Mouse (Mus musculus): Measurements from ENCODE around the gene Evl.
A peak's percentile ranks its signal among the peaks of the same experiment; 100 is the strongest.
"Not testable (repeated sequence)": the region's sequence is repeated elsewhere in the genome, so short reads cannot be mapped to it uniquely, and the experiment has no call there.

The Evl gene

GRCm38 (mm10) chr12:108693592-108693991 is 139.1 kb downstream of the Evl start:
- no peak for DNase-seq (ENCODE audit: extremely low spot score, low spot score)

DNA sequence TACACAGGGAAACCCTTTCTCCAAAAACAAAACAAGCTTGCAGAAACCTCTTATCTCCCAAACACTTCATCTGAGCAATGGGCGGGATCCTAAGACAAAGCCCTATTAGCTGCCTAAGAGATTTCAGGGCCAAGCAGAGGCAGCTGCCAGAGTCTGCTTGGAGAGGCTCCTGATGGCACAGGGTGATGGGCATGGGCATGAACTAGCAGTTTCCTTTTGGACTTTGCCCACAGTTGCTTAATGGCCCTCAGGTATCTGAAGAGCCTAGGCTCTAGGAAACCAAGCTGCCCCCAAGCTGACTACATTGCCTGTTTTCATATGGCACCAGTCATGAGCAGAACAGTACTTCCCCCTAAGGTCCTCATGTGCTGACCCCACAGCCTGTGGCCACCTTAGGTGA is 139.7 kb downstream of the Evl start:
- DNase-seq (ENCODE audit: extremely low spot score, low spot score), result no peak

DNA sequence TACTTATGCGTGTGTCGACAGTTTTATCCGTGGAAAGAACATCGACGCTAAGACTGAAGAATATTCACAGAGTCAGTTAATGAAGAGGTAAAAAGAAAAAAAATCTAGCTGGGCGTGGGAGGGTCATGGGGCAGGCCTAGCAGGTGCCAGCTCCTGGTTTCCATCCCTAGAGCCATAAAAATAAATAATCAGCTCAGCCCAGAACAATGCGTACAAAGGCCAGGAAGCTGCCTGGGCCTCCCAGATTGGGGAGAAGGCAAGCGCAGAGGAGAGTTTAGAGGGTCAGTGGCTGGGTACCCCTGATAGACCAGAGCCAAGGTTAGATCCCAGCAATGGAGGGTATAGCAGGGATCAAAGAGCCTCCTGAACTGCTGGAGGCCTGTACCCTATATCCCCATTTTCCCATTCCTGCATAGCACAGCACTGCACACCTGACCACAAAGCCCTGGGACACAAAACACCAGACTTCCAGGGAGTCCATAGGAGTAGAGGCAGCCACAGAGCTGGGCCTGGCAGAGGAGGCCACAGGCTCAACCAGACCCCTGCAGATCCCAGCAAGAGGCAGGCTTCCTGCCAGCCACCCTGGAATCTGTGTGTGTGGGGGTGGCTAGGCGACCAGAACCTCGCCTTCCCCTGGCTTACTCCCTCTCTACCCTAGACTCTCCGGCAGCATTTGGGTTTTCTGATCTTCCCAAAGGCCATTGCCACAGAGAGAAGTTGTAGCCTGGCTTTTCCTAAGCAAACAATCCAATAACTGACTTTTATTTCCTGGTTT is 144.4 kb downstream of the Evl start:
- DNase-seq (ENCODE audit: extremely low spot score, low spot score), result no peak

GRCm38 (mm10) chr12:108699576-108699975 is 145.1 kb downstream of the Evl start:
- DNase-seq (ENCODE audit: extremely low spot score, low spot score), result no peak

DNA sequence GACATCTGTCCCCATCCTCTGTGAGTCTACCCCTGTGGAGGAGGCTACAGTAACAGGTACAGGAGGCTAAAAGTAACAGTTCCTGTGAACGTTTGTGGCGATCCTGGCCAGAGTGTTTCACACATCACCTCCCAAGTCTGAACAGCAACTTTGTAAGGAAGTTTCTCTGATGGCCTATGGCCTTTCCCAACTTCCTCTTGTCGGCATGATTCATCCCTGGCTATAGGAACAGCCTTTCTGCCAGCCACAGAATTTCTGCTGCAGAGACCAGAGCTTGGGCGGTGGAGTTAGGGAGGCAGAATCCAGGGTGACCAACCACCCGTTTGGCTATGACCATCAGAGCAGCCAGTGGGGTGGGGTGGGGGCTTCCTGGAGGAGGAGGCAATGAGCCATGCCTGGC is 145.5 kb downstream of the Evl start:
- no peak for DNase-seq (ENCODE audit: extremely low spot score, low spot score)

DNA sequence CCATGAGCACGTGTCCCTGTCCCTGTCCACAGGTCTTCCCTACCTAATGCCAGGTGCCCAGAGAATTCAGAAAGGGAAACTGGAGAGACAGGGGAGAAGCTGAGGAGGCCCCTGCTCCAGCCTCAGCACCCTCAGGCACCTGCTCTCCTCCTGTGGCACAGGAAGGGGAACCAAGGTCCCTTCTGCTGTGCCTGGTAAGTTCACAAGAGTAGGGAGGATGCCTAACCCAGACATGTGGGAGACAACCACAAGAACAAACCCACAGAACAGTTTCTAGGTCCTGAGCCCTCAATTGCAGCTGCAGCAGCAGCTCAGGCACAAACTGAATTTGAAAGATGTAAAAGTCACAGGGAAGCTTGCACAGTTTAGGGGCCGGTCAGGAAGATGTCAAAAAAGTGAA is 146.7 kb downstream of the Evl start:
- peak; percentile 12 for DNase-seq (ENCODE audit: extremely low spot score, low spot score)

GRCm38 (mm10) chr12:108702185-108702584 is 147.7 kb downstream of the Evl start, which contains the start of gene Degs2:
TSS of gene Degs2 (minus strand) at chr12:108702315.
- DNase-seq (ENCODE audit: extremely low spot score, low spot score), result no peak

DNA sequence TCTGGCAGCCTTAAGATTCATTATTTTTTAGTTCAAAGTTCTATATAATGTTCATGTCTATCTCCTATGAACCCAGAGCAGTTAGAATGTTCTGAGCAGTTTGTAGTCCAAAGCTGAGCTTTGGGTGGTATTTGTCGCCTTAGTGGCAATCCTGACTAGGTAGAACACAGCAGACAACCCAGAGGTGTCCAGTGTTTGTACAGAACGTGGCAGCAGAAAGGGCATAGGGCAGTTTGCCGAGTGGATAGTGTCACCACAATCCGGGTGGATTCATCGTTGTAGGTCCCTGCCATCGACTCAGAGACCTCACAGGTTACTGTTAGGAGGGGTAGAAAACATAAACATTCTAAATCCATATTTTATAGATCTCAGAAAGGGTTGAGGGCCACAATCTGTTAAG is 151.0 kb downstream of the Evl start:
- DNase-seq (ENCODE audit: extremely low spot score, low spot score), result no peak

DNA sequence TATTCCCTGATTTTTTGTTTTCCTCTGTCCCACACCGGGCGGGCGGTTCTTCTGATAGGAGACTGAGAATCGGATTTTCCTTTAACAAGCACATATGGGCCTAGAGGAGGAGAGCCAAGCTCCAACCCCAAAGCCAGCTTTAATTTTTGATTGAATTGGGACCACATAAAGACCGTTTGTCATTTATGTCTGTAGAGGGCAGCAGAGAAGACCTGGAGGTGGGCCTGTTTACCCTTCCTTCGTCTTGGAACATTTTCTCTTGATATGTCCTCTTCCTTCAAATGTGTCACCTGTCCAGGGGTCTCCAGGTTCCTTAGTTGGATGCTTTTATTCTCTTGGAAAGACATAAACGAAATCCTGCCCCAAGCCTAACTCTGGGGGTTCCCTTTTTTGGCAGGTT is 151.6 kb downstream of the Evl start:
- no peak for DNase-seq (ENCODE audit: extremely low spot score, low spot score)

DNA sequence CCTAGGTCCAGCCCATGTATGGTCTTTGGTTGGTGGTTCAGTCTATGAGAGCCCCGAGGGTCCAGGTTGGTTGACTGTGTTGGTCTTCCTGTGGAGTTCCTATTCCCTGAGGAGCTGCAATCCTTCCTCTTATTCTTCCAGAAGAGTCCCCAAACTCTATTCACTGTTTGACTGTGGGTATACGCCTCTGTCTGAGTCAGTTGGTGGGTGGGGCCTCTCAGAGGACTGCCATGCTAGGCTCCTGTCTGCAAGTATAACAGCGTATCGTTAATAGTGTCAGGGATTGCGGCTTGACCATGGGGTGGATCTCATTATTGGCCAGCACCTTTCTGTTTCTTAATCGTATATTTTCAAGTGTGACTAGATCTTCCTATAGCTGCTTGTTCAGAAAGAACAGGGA is 154.9 kb downstream of the Evl start:
- no peak for DNase-seq (ENCODE audit: extremely low spot score, low spot score)

DNA sequence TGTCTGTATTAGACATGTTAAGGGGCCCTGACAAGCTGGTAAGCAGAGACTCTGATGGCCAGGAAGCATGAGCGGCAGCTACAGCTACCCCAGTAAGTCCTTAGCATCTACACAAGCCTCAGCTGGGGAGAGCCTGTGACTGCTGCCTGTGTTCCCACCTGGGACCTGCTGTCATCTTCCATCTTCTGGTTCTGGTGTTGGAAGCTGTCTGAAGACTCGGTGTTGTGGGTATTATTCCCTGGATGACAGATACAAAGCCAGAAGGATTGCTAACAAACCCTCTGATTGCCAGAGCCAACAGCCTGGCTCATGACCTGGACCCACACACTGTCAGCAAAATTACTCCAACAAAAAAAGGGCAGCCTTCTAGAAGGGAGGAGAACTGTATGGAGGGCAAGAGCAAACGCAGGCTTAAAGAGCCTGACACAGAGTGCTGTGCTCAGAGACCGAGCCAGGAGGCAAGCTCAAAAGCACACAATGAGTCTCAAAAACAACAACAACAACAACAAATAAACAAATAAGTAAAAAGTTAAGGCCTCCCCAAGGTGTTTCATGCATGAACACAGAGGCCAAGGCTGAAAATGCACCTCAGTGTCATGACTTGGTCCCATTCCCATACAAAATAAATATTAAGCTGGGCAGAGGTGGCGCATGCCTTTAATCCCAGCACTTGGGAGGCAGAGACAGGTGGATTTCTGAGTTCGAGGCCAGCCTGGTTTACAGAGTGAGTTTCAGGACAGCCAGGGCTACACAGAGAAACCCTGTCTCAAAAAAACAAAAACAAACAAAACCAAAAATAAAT is 155.6 kb downstream of the Evl start:
- no peak for DNase-seq (ENCODE audit: extremely low spot score, low spot score)

DNA sequence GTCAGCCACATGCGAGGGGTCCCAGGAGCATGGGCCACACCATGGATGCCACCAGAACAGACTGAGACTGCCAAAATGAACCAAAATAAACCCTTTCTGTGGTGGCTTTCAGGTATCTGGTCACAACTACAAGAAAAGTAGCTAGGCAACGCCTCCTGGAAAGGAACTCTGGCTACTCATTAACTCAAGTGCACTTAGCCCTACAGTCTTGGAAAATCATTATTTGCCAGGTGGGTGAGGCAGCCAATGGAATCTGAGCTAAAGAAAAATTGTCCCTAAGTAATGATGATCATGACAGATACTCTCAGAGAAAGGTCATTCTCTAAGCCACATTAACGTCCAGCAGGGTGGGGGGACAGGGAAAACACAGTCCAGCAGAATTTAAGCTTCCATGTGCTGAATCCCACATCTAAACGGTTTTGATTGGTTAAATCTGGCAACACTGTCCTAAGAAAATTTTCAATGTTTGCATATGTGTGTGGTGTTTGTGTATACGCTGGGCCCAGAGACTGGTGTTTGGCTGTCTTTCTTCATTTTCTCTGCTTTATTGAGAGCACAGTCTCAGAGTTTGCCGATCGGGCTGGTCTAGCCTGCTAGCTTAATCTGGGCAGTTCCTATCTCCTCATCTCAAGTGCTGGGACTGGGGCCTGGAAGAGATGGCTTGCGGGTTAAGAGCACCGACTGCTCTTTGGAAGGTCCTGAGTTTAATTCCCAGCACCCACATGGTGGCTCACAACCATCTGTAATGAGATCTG is 156.5 kb downstream of the Evl start:
- DNase-seq (ENCODE audit: extremely low spot score, low spot score), result no peak

DNA sequence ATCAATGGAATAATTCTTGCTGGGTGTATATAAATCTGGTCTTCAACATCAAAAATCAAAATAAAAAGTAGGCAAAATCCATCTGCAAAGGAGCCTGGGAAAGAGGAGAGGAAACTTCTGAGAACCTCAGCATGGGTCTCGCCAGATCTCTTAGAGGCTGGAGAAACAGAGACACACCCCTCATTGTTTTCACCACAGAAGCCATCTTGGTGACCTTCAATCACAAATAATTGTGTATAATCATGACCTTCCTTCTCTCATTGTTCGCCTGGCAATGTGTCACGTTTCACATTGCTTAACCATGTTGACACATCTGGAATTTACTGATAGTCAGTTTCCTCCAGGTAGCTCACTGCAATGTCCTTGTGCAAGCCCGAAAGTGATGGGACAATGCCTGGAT is 158.0 kb downstream of the Evl start:
- DNase-seq (ENCODE audit: extremely low spot score, low spot score), result no peak

- DNase-seq (ENCODE audit: extremely low spot score, low spot score), result not testable (repeated sequence)
These were observed 159.5 kb downstream of the Evl start for GRCm38 (mm10) chr12:108713972-108714371.

DNA sequence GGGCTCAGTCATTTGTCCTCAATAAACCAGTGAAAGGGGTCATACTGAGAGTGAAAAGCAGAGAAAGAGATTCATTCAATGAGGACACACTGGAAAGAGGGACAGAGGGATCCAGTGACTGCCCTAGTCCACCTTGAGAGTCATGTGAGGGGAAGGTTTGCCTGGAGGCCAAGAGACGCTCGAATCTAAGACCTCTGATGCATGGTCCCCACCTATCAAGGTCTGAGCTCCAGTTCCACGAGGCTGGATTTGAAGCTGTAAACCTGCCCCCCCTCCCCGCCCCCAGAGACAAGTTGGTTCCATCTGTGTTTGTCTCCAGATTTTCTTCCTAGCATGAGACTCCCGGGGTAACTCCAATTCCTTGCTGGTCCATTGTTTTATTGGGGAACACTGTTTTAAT is 161.3 kb downstream of the Evl start:
- DNase-seq (ENCODE audit: extremely low spot score, low spot score), result no peak

DNA sequence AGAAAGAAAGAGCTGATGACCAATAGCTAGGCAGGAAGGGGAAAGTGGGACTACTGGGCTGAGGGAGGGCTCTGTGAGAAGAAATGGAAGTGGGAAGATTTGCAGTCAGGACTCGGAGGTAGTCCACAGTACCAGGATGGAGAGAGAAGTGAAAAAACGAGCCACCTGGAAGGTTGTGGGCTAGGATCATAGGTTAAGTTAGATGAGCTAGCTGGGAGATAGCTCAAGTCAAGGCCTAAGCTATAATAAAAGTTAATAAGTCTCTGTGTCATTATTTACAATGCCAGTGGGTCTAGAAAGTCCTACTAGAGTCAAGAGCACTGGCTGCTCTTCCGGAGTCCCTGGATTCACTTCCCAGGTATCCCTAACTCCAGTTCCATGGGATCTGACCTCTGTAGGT is 164.0 kb downstream of the Evl start:
- no peak for DNase-seq (ENCODE audit: extremely low spot score, low spot score)

DNA sequence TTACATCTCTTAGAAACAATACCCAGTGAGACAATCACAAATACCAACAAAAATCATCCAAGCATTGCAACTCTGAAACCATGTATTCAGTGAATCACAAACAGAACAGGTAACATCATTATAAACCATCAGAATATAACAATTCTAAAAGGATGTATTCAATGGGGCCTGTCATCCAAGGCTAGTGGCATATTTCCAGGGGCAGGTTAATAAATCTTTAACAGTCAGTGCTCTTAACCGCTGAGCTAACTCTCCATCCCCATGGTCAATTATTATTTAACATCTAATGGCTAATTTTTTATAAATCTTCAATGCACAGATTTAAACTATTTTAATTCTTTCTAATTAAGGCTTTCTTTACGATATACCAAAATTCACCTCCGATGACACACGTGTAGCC is 167.9 kb downstream of the Evl start:
- no peak for DNase-seq (ENCODE audit: extremely low spot score, low spot score)

DNA sequence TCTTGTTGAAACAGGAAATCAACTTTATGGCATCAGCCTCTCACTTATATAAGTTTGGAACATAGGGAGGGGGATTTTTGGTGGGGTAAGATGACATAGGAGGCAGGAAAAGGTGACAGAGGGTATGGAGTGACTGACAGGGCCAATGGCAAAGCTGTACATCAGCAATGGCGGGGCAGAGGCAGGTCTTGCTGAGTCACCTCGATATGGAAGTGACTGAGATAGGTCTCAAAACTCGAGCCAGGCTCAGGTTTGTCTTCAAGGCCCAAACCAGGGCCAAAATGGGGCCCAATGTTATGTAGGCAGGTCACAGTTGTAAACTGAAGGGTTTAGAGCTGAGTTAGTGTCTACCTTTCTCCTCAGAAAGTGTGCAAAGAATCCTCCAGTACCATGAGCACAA is 169.3 kb downstream of the Evl start:
- no peak for DNase-seq (ENCODE audit: extremely low spot score, low spot score)

DNA sequence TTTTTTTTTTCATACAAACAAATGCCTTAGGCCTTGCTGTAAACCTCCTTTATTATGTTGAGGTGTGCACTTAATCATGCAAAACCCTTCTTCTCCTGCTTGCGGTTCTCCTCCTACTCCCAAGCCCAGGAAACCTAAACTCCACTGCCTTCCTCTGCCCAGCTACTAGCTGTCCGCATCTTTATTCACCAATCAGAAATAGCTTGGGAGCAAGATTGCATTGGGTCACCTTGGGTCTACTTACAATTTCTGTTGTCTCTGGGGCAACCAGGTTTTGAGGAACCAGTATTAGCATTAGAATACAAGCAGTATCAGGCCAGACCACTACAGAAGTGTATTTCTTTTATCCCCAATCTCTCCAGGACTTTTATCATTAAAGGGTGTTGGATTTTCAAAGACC is 179.9 kb downstream of the Evl start:
- no peak for DNase-seq (ENCODE audit: extremely low spot score, low spot score)

DNA sequence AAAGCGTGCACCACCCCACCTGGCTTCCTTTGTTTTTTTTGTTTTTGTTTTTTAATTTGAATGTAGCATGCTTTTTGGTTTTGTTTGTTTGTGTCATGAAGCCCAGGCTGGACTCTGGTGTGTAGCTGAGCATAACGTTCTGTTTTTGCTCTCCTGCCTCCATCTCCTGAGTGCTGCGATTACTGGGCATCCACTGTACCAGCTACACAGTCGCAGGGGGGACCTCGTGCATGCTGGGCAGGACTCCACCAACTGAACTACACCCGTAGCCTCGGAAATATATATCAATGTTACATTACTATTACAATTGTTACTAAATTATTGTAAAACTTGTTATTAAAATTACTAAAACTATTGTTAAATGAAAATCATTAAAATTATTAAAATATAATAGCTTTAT is 183.3 kb downstream of the Evl start:
- DNase-seq (ENCODE audit: extremely low spot score, low spot score), result no peak

All from neural tube, embryonic 10.5 days (tissue).